Mouse (Mus musculus): ENCODE measurements around the gene Rnf217.

- TF ChIP-seq CTCF (IDR thresholded peaks at IDR 0.05; ENCODE audit: low read depth) (no peak), EP300 (IDR thresholded peaks at IDR 0.05; ENCODE audit: low read depth) (no peak)
Observed at GRCm38 (mm10) chr10:31539351-31539750, 69.6 kb downstream of the Rnf217 start.
